Mouse (Mus musculus): ENCODE results near the gene Gde1.

Gde1 gene

DNA sequence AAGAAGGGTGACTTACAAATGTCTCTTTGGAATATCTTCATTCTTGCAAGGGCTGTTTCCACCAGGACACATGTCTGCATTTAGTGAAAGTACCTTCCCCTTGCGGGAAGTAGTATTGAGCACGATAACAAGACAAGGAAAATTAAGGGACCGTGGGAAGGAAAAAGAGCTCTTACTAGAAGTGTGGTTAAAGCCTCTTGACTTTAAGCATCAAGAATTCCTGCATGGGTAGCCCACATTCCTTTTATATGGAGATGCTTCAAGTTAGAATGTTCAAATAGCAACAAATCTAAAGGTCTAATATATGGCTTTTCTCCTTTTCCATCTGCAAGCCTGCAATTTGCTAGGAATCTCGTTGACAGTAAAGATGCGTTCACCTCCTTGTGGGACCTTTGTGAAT is 910 bp upstream of the Gde1 start:
- DNase-seq: no peak

DNA sequence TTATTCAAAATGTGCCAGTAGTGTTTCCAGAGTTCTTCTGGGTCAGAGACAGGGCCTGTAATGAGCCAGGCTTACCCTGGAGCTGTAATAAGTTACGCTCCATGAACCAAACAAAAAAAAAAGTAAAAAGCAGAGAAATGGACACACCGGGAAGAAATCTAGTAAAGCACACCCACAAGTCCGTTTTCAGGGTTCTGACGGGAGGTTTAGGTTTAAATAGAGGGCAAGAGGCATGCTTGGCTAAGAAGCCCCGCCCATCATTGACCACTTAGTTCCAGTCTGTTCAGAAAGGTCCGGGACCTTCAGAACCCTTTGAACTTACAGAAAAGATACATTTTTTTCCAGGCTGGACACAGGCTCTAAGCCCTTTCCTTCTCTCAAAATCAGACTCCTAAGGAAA is 473 bp upstream of the Gde1 start:
- peak; percentile 31 for DNase-seq

DNA sequence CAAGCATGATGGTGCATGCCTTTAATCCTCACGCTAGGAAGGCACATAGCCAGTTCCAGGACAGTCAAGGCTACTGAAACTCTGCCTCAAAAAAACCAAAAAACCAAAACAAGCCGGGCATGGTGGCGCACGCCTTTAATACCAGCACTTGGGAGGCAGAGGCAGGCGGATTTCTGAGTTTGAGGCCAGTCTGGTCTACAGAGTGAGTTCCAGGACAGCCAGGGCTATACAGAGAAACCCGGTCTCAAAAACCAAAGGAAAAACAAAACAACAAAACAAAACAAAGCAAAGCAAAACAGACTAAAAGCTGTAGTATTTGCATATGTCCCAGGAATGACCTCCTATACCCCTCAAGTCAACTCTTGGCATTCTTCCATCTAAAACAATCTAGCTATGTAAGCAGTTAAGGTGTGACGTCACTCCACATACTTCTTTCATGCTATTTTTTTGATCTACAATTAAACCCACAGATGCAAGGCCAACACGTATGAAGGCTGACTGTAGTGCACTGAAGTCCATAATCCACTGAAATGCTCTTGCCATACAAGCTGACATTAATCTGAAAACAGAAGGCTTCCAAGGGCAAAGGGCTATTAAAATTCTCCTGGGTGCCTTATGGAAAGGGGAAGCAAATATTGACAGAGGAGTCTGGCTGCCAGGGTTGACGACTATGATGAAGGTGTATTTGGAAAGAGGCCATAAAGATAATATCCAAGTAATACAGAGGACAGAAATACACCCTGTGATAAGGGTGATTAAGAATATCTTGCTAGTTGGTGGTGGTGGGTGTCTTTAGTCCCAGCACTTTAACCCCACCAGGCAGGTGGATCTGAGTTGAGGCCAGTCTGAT is 1.4 kb downstream of the Gde1 start:
- DNase-seq: peak; percentile 48

DNA sequence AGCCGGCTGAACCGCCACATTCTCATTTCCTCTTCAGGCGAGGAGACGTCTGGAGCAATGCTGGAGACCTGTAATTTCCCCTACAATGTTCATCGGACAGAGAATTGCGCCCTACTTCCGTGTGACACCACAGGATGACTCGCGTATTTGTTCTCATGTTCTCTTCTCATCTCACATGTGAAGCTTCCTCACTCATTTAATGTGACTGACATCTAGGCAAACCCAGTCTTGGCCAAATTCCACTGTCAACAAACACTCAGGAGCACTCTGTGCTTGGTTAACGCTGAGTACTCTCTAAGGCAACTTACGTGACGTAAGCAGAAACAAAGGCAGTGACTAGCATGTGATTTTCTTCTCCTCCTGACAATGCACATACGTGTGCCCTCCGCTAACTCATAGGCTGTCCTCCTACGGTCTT is 2.4 kb downstream of the Gde1 start:
- DNase-seq: peak; percentile 92

DNA sequence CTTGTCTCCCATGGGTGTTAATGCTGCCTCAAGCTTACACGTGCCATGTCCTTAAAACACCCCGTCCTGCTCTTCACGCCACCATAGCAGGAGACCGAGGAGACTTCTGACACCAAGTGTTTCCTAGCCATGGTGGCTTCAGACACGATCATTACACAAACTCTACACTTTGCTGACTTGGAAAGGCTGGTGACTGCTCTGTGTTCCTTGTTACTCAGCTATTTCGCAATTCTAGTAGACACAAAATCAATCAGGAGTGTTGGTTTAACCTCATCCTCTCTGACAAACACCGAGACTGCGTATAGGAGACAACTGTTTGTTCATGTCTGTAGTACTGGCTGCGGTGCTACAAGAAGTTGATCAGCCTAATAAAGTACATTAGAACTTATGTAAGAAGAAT is 6.7 kb downstream of the Gde1 start:
- DNase-seq: peak; percentile 49

DNA sequence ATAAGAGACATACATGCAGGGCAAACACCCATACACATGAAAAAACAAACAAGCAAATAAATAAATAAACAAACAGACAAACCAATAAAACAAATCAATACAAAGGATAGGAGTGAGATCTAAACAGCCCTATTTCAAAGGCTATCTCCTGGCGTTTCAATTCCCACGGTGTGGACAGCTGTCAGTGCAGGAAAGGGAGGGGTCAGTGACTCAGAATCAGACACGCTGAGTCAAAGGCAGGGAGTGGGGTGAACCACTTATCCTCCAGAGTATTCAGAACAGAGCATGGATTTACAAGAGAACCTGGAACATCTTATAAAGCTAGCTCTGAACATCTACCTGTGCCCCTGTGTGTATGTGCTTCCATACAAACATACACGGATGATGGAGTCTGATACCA is 8.4 kb downstream of the Gde1 start:
- DNase-seq: peak; percentile 22

DNA sequence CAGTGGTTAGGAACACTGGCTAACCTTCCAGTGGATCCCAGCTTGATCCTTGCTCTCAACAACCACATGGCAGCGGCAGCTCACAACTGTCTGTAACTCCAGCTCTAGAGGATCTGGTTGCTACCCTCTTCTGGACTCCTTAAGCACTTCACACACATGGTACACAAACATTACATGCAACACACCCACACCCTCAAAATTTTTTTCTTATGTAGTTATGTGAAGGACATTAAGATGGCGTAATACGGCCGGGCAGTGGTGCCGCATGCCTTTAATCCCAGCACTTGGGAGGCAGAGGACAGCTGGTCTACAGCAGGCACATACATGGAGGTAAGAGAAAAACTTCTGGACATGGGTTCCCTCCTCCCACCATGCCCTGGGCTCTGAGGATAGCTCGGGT is 9.4 kb downstream of the Gde1 start:
- peak; percentile 66 for DNase-seq

DNA sequence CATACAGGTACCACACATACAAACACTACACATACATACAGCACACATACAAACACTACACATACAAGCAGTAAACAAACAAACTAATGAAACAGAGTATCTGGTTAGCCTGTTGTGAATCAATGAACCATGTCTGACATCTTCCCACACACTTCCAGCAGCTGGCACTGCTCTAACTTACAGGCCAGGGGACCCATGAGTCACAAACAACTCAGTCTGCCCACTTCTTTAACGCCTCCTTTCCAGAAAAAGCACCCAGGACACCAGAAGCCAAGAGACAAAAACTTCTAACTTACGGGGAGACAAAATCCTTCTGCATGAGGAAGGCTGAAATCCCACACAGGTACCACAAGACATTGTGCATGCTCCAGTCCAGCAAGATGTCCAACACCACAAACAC is 14.3 kb downstream of the Gde1 start:
- no peak for DNase-seq

DNA sequence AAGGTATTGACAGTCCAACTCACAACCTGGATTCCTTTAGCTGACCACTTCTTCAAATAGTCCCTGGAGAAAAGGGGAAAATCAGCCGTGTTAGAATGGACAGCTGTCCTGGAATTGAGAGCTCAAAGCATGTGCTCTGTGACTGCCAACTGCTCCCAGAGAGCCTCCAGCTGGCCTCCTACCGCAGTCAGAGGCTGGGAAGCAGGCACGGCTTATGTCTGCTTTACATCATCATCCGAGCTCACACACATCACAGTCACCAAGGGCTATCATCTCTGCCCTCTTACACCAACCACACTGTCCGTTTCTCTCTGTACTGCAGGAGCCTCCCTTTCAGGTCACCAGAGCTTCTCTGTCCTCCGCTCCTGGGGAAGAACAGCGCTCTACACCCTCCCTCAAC is 16.5 kb downstream of the Gde1 start:
- no peak for DNase-seq

DNA sequence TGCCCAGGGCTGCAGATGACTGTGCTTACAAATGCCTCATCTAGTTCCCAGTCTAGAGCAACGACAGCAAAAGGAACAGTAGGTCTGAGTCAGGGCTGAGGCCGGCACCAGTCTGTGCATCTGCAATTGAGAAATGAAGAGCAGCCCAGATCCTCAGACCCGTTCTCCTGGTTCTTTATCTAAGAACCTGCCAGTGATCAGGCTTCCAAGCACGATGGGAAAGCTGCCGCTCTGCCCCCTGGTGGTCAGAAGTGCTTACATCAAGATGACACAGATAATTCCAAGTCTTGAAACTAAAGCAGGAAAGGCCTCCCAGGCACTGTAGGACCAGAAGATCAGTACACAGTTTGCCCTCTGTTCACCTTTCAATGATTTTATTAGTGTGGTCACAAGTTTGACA is 17.4 kb downstream of the Gde1 start:
- peak; percentile 86 for DNase-seq

DNA sequence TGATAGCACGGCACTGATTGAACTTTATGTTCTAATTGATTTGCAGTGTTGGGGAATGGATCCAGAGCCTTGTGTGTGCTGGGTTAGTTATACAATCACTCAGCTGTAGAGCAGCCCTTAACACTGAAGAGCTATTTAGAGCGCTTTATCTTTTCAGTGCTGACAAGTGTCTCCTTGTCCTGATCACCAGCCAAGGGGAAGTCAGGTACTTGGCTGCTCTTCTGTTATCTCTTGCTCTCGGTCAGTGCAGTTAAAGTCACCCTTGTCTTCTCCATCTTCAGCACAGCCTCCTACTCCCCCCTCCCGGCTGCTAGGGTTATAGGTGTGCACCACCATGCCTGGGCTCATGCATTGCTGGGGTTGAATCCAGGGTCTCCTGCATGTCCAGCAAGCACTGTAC is 28.8 kb downstream of the Gde1 start:
- DNase-seq: peak; percentile 9

DNA sequence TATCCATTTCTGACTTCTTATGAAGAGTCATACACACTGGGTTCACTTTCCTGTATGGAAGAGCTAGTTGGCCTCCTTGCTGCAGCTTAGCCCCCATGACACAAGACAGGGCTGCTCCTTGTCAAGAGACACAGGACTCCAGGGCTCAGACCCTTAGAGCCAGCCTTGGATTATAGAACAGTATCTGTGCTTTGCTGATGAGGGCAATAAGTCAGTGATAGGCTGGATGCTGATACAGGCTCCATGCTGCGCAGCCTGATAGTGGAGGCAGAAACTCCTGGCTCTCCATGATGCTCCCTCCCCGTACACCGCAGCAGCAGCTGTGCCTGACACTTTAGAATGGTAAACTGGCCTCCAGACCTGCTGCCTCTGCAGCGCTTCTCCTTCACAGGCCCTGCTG is 35.4 kb downstream of the Gde1 start:
- DNase-seq: no peak

DNA sequence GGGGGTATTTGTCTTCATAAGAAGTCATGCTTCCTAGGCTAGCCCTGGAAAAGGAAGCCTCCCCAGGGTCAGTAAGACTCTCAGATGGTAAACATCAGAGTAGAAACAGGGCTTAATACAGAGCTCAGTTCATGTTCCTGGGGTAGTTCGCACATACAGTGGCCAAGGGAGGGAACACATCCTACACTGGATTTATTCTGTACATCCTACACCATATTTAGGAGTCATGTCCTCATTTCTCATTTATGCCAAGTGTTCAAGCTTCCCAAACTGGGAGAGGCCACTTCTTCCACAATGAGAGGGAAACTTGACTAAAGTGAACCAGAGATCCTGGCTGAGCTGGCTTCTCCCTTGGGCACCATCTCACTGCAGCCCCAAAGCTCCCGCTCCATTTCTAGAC is 37.8 kb downstream of the Gde1 start:
- DNase-seq: no peak

DNA sequence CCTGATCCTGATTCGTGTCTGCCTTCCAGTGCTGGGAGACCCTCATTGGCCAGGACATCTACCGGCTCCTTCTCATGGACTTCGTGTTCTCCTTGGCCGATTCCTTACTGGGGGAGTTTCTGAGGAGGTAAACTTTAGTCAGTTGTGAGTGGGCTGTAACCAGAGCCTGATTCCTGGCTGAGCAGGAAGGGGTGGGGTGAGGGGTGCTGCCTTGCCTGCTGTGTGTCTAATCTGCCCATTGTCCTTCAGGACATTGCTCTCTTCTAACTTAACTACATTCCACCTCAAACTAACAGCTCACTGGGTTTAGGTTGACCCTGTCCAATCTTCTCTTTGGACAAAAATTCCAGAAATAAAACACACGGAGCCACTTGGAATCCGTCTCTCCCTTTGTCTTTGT is 48.8 kb downstream of the Gde1 start:
- DNase-seq: no peak

DNA sequence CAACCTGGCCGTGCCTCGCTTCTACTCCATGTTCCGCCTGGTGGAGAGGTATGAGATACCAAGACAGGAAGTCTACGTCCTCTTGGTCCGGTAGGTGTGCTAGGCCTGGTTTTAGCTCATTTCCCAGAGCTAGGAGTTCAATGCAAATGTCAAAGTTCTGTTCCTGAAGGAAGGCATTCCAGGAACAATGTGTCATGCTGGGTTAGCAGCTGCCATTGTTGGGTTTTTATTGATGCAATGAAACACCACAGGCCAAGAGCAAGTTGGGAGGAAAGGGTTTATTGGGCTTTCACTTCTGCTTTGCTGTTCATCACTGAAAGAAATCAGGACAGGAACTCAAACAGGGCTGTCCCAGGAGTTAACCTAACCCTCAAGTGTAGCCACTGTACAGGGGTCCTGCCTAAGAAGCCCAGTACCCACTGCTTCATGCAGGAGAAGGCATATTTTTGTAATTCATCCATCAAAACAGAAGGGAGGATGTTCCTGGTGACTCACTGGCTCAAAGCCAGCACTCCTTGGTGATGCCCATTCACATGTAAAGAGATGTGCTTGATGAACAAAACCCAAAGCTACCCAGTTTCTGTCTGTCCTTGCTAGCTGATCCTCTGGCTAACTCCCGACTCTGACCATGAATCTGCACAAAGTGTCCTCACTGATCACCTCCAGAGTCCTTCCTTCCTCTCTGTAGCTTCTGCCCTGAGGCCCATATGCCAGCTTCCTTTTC is 52.8 kb downstream of the Gde1 start:
- no peak for DNase-seq

DNA sequence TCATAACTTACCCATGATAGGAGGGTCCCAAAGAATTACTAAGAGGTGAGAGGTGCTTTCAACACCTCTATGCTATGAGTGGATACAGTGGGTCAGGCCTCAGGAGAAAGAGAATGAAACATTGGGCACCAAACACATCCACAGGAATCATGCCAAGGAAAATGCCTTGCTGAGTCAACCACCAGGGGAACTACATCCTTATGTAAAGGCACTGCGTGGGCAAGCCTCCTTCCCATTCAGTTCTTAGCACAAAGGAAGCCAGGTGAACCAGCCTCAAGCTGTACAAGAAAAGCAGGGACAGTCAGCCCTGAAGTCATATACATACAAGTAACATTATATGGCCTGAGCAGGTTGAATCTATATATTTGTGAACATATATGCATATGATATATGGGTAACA is 54.7 kb downstream of the Gde1 start:
- no peak for DNase-seq

DNA sequence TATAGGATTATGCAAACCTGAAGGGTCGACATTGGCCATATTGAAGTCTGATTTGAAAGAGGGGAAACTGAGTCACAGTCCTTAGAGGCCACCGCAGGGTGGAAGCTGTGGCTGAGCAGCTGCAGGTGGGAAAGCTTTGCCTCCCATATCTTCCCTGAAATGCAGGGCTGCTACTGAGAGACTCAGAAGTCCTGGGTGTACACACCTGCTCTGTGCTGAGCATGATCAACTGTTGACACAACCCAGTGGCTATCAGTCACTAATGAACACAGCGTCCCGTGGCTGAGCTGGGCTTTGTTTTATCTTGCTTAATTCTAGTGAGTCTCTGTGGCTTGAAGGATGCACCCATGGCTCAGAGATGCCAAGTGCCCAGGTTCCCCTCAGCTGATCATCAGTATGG is 55.5 kb downstream of the Gde1 start:
- no peak for DNase-seq

DNA sequence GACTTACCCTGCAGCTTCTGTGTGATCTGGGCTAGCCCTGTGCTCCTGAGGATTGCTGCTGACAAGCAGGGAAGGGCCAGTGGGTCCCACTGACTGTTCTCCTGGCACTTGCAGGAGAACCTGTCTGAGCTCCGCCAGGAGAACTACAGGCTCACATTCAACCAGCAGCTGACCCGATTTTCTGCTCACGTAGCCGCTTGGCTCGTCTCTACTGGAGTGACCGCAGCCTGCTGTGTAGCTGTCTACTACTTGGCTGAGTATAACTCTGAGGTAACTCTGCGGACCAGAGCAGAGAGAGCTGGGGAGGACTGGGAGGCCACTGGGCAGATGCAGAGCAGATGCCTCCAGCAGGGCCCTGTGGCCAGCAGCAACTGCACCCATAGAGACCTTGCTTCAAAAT is 56.2 kb downstream of the Gde1 start:
- no peak for DNase-seq

DNA sequence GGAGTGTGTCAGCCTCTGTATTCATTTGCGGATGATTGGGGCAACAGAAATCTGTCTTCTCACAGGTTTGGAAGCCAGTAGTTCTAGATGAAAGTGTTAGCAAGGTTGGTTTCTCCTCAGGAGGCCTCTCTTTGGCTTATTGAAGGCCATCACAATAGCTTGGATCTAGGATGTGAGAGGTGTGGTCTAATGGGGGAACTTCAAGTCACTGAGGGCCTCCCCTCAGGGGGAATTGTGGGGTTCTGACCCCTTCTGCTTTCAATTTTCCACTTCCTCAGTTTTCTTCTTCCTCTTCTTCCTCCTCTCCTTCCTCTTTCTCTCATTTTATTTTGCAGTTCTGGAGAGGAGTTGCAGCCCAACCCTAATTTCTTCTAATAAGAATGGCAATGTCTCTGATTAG is 59.3 kb downstream of the Gde1 start:
- no peak for DNase-seq
